Mouse (Mus musculus): Measurements from ENCODE around the gene Gh. TPM values are rescaled to one million over a fixed set of nuclear protein-coding genes. Genes with fewer than 3 reads are reported as not detected.
A peak's percentile ranks its signal among the peaks of the same experiment; 100 is the strongest.

The Gh gene
- polyA plus RNA-seq, 1 experiment = 0.82 TPM

GRCm38 (mm10) chr11:106272644-106273310, 28.9 kb downstream of the Gh start, which contains the start of gene Smarcd2:
TSS of gene Smarcd2 (minus strand) at chr11:106272972.
- under 1% methylated on average over 72 of the region's 72 CpGs for WGBS
- DNase-seq (ENCODE audit: low read depth, low spot score) = peak; percentile 94

GRCm38 (mm10) chr11:106271794-106272643, 29.6 kb downstream of the Gh start:
- under 1% methylated on average over 41 of the region's 41 CpGs for WGBS
- DNase-seq (ENCODE audit: low read depth, low spot score) = no peak

- DNase-seq (ENCODE audit: low read depth, low spot score) = no peak
- WGBS = 8% methylated on average over 5 of the region's 5 CpGs
Observed at GRCm38 (mm10) chr11:106271131-106271793, 30.4 kb downstream of the Gh start.

GRCm38 (mm10) chr11:106269060-106269431, 32.6 kb downstream of the Gh start:
- WGBS = 18% methylated on average over 3 of the region's 3 CpGs
- no peak for DNase-seq (ENCODE audit: low read depth, low spot score)

- WGBS = 29% methylated on average over 8 of the region's 8 CpGs
- no peak for DNase-seq (ENCODE audit: low read depth, low spot score)
Observed at GRCm38 (mm10) chr11:106268326-106269059, 33.2 kb downstream of the Gh start.

- WGBS = 36% methylated on average over 5 of the region's 5 CpGs
- DNase-seq (ENCODE audit: low read depth, low spot score) = no peak
Observed at GRCm38 (mm10) chr11:106267871-106268270, 33.8 kb downstream of the Gh start.

- WGBS = 33% methylated on average over 15 of the region's 15 CpGs
- peak; percentile 76 for DNase-seq (ENCODE audit: low read depth, low spot score)
Observed at GRCm38 (mm10) chr11:106267311-106267852, 34.3 kb downstream of the Gh start.

- WGBS = 93% methylated on average over 10 of the region's 10 CpGs
- no peak for DNase-seq (ENCODE audit: low read depth, low spot score)
Observed at GRCm38 (mm10) chr11:106266431-106266830, 35.2 kb downstream of the Gh start.

GRCm38 (mm10) chr11:106265570-106265969, 36.1 kb downstream of the Gh start:
- no peak for DNase-seq (ENCODE audit: low read depth, low spot score)
- 83% methylated on average over 4 of the region's 4 CpGs for WGBS

- 85% methylated on average over 15 of the region's 15 CpGs for WGBS
Observed at GRCm38 (mm10) chr11:106264988-106265387, 36.7 kb downstream of the Gh start.

GRCm38 (mm10) chr11:106263963-106264362, 37.7 kb downstream of the Gh start:
- DNase-seq (ENCODE audit: low read depth, low spot score) = no peak
- WGBS = 81% methylated on average over 9 of the region's 9 CpGs

More at GRCm38 (mm10) chr11:106264988-106265387, 36.7 kb downstream of the Gh start:
- no peak for DNase-seq (ENCODE audit: low read depth, low spot score)

- DNase-seq (ENCODE audit: low read depth, low spot score) = no peak
- WGBS = 83% methylated on average over 14 of the region's 14 CpGs
Observed at GRCm38 (mm10) chr11:106260826-106261450, 40.7 kb downstream of the Gh start.

- 50% methylated on average over 5 of the region's 5 CpGs for WGBS
- DNase-seq (ENCODE audit: low read depth, low spot score) = no peak
Observed at GRCm38 (mm10) chr11:106256775-106257174, 44.9 kb downstream of the Gh start.

- WGBS = under 1% methylated on average over 42 of the region's 42 CpGs
- peak; percentile 90 for DNase-seq (ENCODE audit: low read depth, low spot score)
Observed at GRCm38 (mm10) chr11:106255685-106256451, 45.8 kb downstream of the Gh start, which contains the start of the genes Ftsj3 and Psmc5. TSS of gene Ftsj3 (minus strand) at chr11:106256079. TSS of gene Psmc5 (plus strand) at chr11:106256154.

GRCm38 (mm10) chr11:106255174-106255573, 46.5 kb downstream of the Gh start:
- WGBS = 2% methylated on average over 22 of the region's 22 CpGs
- DNase-seq (ENCODE audit: low read depth, low spot score) = no peak

- WGBS = 6% methylated on average over 2 of the region's 2 CpGs
- DNase-seq (ENCODE audit: low read depth, low spot score) = no peak
Observed at GRCm38 (mm10) chr11:106254767-106255166, 46.9 kb downstream of the Gh start.
